Mouse (Mus musculus) hindbrain, postnatal 0 days (tissue): Measurements from ENCODE around the gene Pde2a. TPM values are rescaled to one million over a fixed set of nuclear protein-coding genes. Genes with fewer than 3 reads are reported as not detected.
A peak's percentile ranks its signal among the peaks of the same experiment; 100 is the strongest.

Experiments
- ATAC-seq: fragments of 200-750 bp; cut with Nextera tagmentation; 2 replicates; pipeline ENCODE4 v1.8.0; 2017; ENCODE audit warnings: mild to moderate bottlenecking, moderate TSS enrichment, moderate library complexity
- DNase-seq: peaks from one replicate; pipeline ENCODE4 v3.0.0-alpha.2; 2015; ENCODE audit warnings: low spot score
- H3K27ac ChIP-seq: fragments of 300-500 bp; sonication (generic); 2 replicates; pipeline ENCODE4 v1.5.1; 2014; ENCODE audit warnings: mild to moderate bottlenecking
- H3K27me3 ChIP-seq: fragments of 300-500 bp; sonication (generic); 2 replicates; pipeline ENCODE4 v1.6.1; 2014; ENCODE audit warnings: low read length, mixed read lengths; ENCODE audit not compliant: insufficient read depth
- H3K36me3 ChIP-seq: fragments of 300-500 bp; sonication (generic); 2 replicates; pipeline ENCODE4 v1.6.1; 2014; ENCODE audit warnings: low read length, mixed read lengths; ENCODE audit not compliant: insufficient read depth
- H3K4me1 ChIP-seq: fragments of 300-500 bp; sonication (generic); 2 replicates; pipeline ENCODE4 v1.6.1; 2014; ENCODE audit warnings: antibody characterized with exemption, low read length, mixed read lengths; ENCODE audit not compliant: insufficient read depth
- H3K4me2 ChIP-seq: fragments of 300-500 bp; sonication (generic); 2 replicates; pipeline ENCODE4 v1.6.1; 2014; ENCODE audit warnings: low read depth, mild to moderate bottlenecking, low read length, moderate library complexity, mixed read lengths
- H3K4me3 ChIP-seq: fragments of 300-500 bp; sonication (generic); 2 replicates; pipeline ENCODE4 v1.5.1; 2014; ENCODE audit warnings: low read length
- H3K9ac ChIP-seq: fragments of 300-500 bp; sonication (generic); replicated peaks from 2 replicates; pipeline ENCODE4 v1.6.1; 2014; ENCODE audit warnings: mild to moderate bottlenecking, low read length, moderate library complexity, mixed read lengths
- H3K9me3 ChIP-seq: fragments of 300-500 bp; sonication (generic); 2 replicates; pipeline ENCODE4 v1.6.1; 2016; ENCODE audit warnings: low read length, mixed read lengths
- CTCF ChIP-seq: IDR thresholded peaks from 2 replicates; pipeline ENCODE4 v1.5.1; 2016; ENCODE audit warnings: antibody characterized with exemption, control low read depth, low read depth
- WGBS: fragments of 180-500 bp; shearing (Covaris S2); extraction: QIAGEN DNeasy Blood & Tissue Kit; methylation state at CpG from one replicate; pipeline ENCODE4 v1.1.7; 2014; 5-methylcytosine and 5-hydroxymethylcytosine counted together
- polyA plus RNA-seq: library from polyadenylated mRNA; unstranded; fragments of >200 nt; fragmentation: Nextera tagmentation; extraction: Ambion mirVana; gene quantifications from 2 replicates; pipeline ENCODE4 v1.2.1, GENCODE M21; 2015
- total RNA-seq: library from RNA; depleted of rRNA; stranded (reverse); fragments of >200 nt; gene quantifications from 2 replicates; pipeline ENCODE4 v1.2.3, GENCODE M21; 2014

Pde2a gene
- total and polyA plus RNA-seq, 2 experiments from 2014 or later: 27.1 to 55.8 TPM

GRCm38 (mm10) chr7:101385866-101386452 is 35.5 kb upstream of the Pde2a start:
- no peak for TF ChIP-seq CTCF
- no peak for DNase-seq
- WGBS: 65% methylated on average over 6 of the region's 10 CpGs
- H3K27ac ChIP-seq: no peak overlapping the region
- no peak overlapping the region for H3K4me3 ChIP-seq
- 0 out of 2 replicates have a peak, but pooled peaks cover 4% of the 10 kb centered on the region for H3K36me3 ChIP-seq
- no peaks in the 10 kb centered on the region for H3K4me1 ChIP-seq
- no peaks in the 10 kb centered on the region for H3K27me3 ChIP-seq
- no peaks in the 10 kb centered on the region for H3K9me3 ChIP-seq
- no peak for ATAC-seq
- no peak overlapping the region for H3K9ac ChIP-seq
- no peak overlapping the region for H3K4me2 ChIP-seq

- Histone ChIP-seq H3K27ac (no peak overlapping the region), H3K27me3 (no peaks in the 10 kb centered on the region), H3K9ac (no peak overlapping the region), H3K4me1 (0 out of 2 replicates have a peak, but pooled peaks cover 3% of the 10 kb centered on the region), H3K4me2 (no peak overlapping the region), H3K9me3 (no peaks in the 10 kb centered on the region), H3K4me3 (no peak overlapping the region), H3K36me3 (0 out of 2 replicates have a peak, but pooled peaks cover 4% of the 10 kb centered on the region)
- ATAC-seq (no peak), DNase-seq (no peak)
- WGBS: 89% methylated on average over 6 of the region's 6 CpGs
- no peak for TF ChIP-seq CTCF
Observed at GRCm38 (mm10) chr7:101389256-101389655, 32.2 kb upstream of the Pde2a start.

- TF ChIP-seq CTCF: no peak
- Histone ChIP-seq H3K4me1 (0 out of 2 replicates have a peak, but pooled peaks cover 3% of the 10 kb centered on the region), H3K4me3 (no peak overlapping the region), H3K27me3 (no peaks in the 10 kb centered on the region), H3K27ac (no peak overlapping the region), H3K4me2 (no peak overlapping the region), H3K36me3 (0 out of 2 replicates have a peak, but pooled peaks cover 4% of the 10 kb centered on the region), H3K9ac (no peak overlapping the region), H3K9me3 (no peaks in the 10 kb centered on the region)
- ATAC-seq (no peak), DNase-seq (no peak)
- WGBS: 81% methylated on average over 4 of the region's 4 CpGs
Observed at GRCm38 (mm10) chr7:101391909-101392479, 29.5 kb upstream of the Pde2a start.

- TF ChIP-seq CTCF: no peak
- WGBS: 50% methylated on average over 4 of the region's 4 CpGs
- H3K4me2 ChIP-seq: no peak overlapping the region
Observed at GRCm38 (mm10) chr7:101393015-101393414, 28.5 kb upstream of the Pde2a start.

GRCm38 (mm10) chr7:101393694-101394504 is 27.6 kb upstream of the Pde2a start:
- H3K27ac ChIP-seq: peak overlapping the region; percentile 32; the same call in 1 of the 2 replicates
- H3K27me3 ChIP-seq: no peaks in the 10 kb centered on the region
- no peak overlapping the region; the same call in 1 of the 2 replicates for H3K4me2 ChIP-seq
- 47% methylated on average over 8 of the region's 8 CpGs for WGBS
- no peak for DNase-seq
- no peak overlapping the region for H3K9ac ChIP-seq
- H3K4me1 ChIP-seq: 0 out of 2 replicates have a peak, but pooled peaks cover 3% of the 10 kb centered on the region
- H3K4me3 ChIP-seq: no peak overlapping the region
- ATAC-seq: peak; percentile 25
- no peak for TF ChIP-seq CTCF
- H3K9me3 ChIP-seq: no peaks in the 10 kb centered on the region
- H3K36me3 ChIP-seq: 0 out of 2 replicates have a peak, but pooled peaks cover 4% of the 10 kb centered on the region

More at GRCm38 (mm10) chr7:101393015-101393414, 28.5 kb upstream of the Pde2a start:
- Histone ChIP-seq H3K4me1 (0 out of 2 replicates have a peak, but pooled peaks cover 3% of the 10 kb centered on the region), H3K9ac (no peak overlapping the region), H3K9me3 (no peaks in the 10 kb centered on the region), H3K27me3 (no peaks in the 10 kb centered on the region), H3K4me3 (no peak overlapping the region), H3K36me3 (0 out of 2 replicates have a peak, but pooled peaks cover 4% of the 10 kb centered on the region), H3K27ac (peak overlapping the region; percentile 32; the same call in 1 of the 2 replicates)
- ATAC-seq (no peak), DNase-seq (no peak)

- no peak overlapping the region; the same call in 1 of the 2 replicates for H3K4me2 ChIP-seq
- no peak for ATAC-seq
- no peaks in the 10 kb centered on the region for H3K9me3 ChIP-seq
- no peak for TF ChIP-seq CTCF
- H3K27me3 ChIP-seq: no peaks in the 10 kb centered on the region
- 0 out of 2 replicates have a peak, but pooled peaks cover 3% of the 10 kb centered on the region for H3K4me1 ChIP-seq
- no peak overlapping the region for H3K27ac ChIP-seq
- no peak overlapping the region for H3K9ac ChIP-seq
- H3K36me3 ChIP-seq: 0 out of 2 replicates have a peak, but pooled peaks cover 4% of the 10 kb centered on the region
- no peak overlapping the region for H3K4me3 ChIP-seq
- 75% methylated on average over 3 of the region's 3 CpGs for WGBS
- DNase-seq: no peak
Observed at GRCm38 (mm10) chr7:101394569-101394968, 26.9 kb upstream of the Pde2a start.
